ENCODE assay signal across 12 mouse cellular contexts in the genomic region with DNA sequence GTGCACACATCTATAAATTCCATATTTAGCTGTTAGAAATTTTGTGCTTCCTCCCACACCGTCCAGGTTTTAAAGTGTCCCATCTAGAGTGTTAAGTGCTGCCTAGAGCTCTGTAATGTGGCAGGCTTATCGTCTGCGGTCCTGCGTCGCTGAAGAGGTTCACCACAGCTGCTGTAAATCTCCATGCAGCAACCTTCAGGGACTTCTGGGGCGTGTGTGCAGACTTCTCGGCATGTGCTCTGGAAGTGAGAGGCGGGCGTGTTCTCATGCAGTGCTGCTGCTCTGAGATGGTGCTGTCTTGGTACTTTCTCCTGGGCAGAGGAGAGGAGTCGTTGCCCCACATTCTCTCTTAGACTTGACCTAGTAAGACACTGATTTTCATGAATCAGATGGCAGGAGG. TPM values are rescaled to one million over a fixed set of nuclear protein-coding genes. Genes with fewer than 3 reads are reported as not detected.
DNase-seq lines count a peak whose midpoint lies in the region; ATAC-seq lines count a peak whose summit lies in the region.
"Had no signal": no experiment of that assay in that cellular context is flagged by ENCODE, and none has a peak within 500 bp of the region (broad histone marks: within the 10 kb centered on the region; RNA-seq: fewer than 3 reads in every experiment).

No protein-coding gene starts in this region.

- intact Hi-C loops in heart, postnatal 36 days (cut with DNase I) = no loop called here

- no peak overlapping the region for H3K4me2 ChIP-seq in kidney, embryonic 16.5 days (replicated peaks; ENCODE audit: low read depth, low read length)
- H3K4me2 ChIP-seq: forebrain, embryonic 13.5 days had no signal

- no peaks in the 10 kb centered on the region for H3K36me3 ChIP-seq in kidney, embryonic 16.5 days (ENCODE audit: insufficient read depth, low read length)

- no peak overlapping the region for H3K4me3 ChIP-seq in kidney, embryonic 16.5 days (ENCODE audit: low read length)
- H3K4me3 ChIP-seq: forebrain, embryonic 13.5 days had no signal

- DNase-seq in heart, adult 11 months = peak; percentile 89
- DNase-seq in heart, postnatal 36 days = no peak
- DNase-seq in kidney, postnatal 36 days = no peak
- peak; percentile 35 for DNase-seq in thymus, postnatal 0 days (ENCODE audit: low spot score)
- no peak for DNase-seq in thymus, adult 18-20 months
- DNase-seq in embryo, embryonic 9.5 days (ENCODE audit: extremely low spot score) = no peak
- no peak for DNase-seq in frontal cortex, postnatal 14 days (ENCODE audit: low spot score in 2 of 2)
- DNase-seq: adrenal gland, adult 8-10 months; gastrocnemius, postnatal 36 days; thymus, adult 2 months had no signal

- H3K27ac ChIP-seq in kidney, embryonic 16.5 days (ENCODE audit: low read length) = peak overlapping the region; percentile 58; the same call in 1 of the 2 replicates
- H3K27ac ChIP-seq: forebrain, embryonic 13.5 days had no signal

- WGBS in kidney, embryonic 16.5 days = 16% methylated on average over 10 of the region's 10 CpGs

- H3K9me3 ChIP-seq in kidney, embryonic 16.5 days (ENCODE audit: low read length) = no peaks in the 10 kb centered on the region
- H3K9me3 ChIP-seq: forebrain, embryonic 13.5 days had no signal

- H3K9ac ChIP-seq in kidney, embryonic 16.5 days (replicated peaks; ENCODE audit: low read length) = peak overlapping the region; percentile 43
- H3K9ac ChIP-seq: forebrain, embryonic 13.5 days had no signal

- H3K27me3 ChIP-seq in kidney, embryonic 16.5 days (ENCODE audit: insufficient read depth, low read length) = no peaks in the 10 kb centered on the region
- H3K27me3 ChIP-seq: forebrain, embryonic 13.5 days had no signal

- H3K4me1 ChIP-seq in kidney, embryonic 16.5 days (ENCODE audit: insufficient read depth, low read length) = peaks cover 32% of the 10 kb centered on the region

- no peak for ATAC-seq in kidney, embryonic 16.5 days (ENCODE audit: low FRiP score, low TSS enrichment)
- ATAC-seq: forebrain, embryonic 13.5 days had no signal

RNA-seq across cellular contexts. Expression of a gene that starts 32.9 kb away (rescaled TPM):
- 10 to 100 TPM; 21.0 to 23.3 TPM for total RNA-seq in heart, postnatal 36 days (2021)
- polyA plus RNA-seq in kidney, embryonic 16.5 days (2015; fragmentation: Nextera tagmentation; extraction: Ambion mirVana) = 32.3 and 33.9 TPM in 2 replicates
- polyA plus RNA-seq in thymus, postnatal 0 days (2015; fragmentation: Nextera tagmentation; extraction: Ambion mirVana) = 17.5 and 23.9 TPM in 2 replicates

Comparison
In these comparisons a context has a peak if more than half of its experiments do, and no peak if none do; other contexts are left out.
1. DNase-seq: peak in heart, adult 11 months (single experiment) and thymus, postnatal 0 days (single experiment); none in heart, postnatal 36 days (0 of 2), kidney, postnatal 36 days (0 of 2), thymus, adult 18-20 months (0 of 2), embryo, embryonic 9.5 days (single experiment) and frontal cortex, postnatal 14 days (0 of 2).